Mouse (Mus musculus): ENCODE measurements around the gene Atp2b4. TPM values are rescaled to one million over a fixed set of nuclear protein-coding genes. Genes with fewer than 3 reads are reported as not detected.
"Not testable (repeated sequence)": the region's sequence is repeated elsewhere in the genome, so short reads cannot be mapped to it uniquely, and the experiment has no call there.

Atp2b4 gene
- polyA plus RNA-seq, 2 experiments = 22.9 to 23.7 TPM

GRCm38 (mm10) chr1:133671266-133671665, 129.6 kb downstream of the Atp2b4 start:
- no peaks in the 10 kb centered on the region for H3K9me3 ChIP-seq (ENCODE audit: control insufficient read depth, low read length)
- no peaks in the 10 kb centered on the region for H3K27me3 ChIP-seq (ENCODE audit: control insufficient read depth, insufficient read depth, low read length)
- H3K4me1 ChIP-seq (ENCODE audit: control insufficient read depth, insufficient read depth, low read length) = no peaks in the 10 kb centered on the region
- no peak overlapping the region for H3K4me2 ChIP-seq (replicated peaks; ENCODE audit: low read depth, low read length, severe bottlenecking)
- no peak for TF ChIP-seq POLR2A (IDR thresholded peaks at IDR 0.05; ENCODE audit: borderline replicate concordance, extremely low read depth, insufficient read depth, insufficient read length)
- no peak overlapping the region for H3K4me3 ChIP-seq (replicated peaks; ENCODE audit: low read length)
- H3K9ac ChIP-seq (ENCODE audit: low read depth, low read length, severe bottlenecking) = no peak overlapping the region
- no peak overlapping the region for H3K27ac ChIP-seq (replicated peaks; ENCODE audit: low read depth, low read length)
- no peaks in the 10 kb centered on the region for H3K36me3 ChIP-seq (ENCODE audit: control insufficient read depth, insufficient read depth, low read length)
- DNase-seq (ENCODE audit: low spot score) (no peak), ATAC-seq (ENCODE audit: low FRiP score, low read depth) (no peak)
- WGBS = 85% methylated on average over 3 of the region's 3 CpGs

- Histone ChIP-seq H3K36me3 (ENCODE audit: control insufficient read depth, insufficient read depth, low read length) (no peaks in the 10 kb centered on the region), H3K9ac (ENCODE audit: low read depth, low read length, severe bottlenecking) (no peak overlapping the region), H3K27ac (replicated peaks; ENCODE audit: low read depth, low read length) (no peak overlapping the region), H3K4me3 (replicated peaks; ENCODE audit: low read length) (no peak overlapping the region), H3K4me2 (replicated peaks; ENCODE audit: low read depth, low read length, severe bottlenecking) (no peak overlapping the region), H3K9me3 (ENCODE audit: control insufficient read depth, low read length) (no peaks in the 10 kb centered on the region), H3K4me1 (ENCODE audit: control insufficient read depth, insufficient read depth, low read length) (no peaks in the 10 kb centered on the region), H3K27me3 (ENCODE audit: control insufficient read depth, insufficient read depth, low read length) (no peaks in the 10 kb centered on the region)
- ATAC-seq (ENCODE audit: low FRiP score, low read depth) = no peak
- no peak for TF ChIP-seq POLR2A (IDR thresholded peaks at IDR 0.05; ENCODE audit: borderline replicate concordance, extremely low read depth, insufficient read depth, insufficient read length)
- DNase-seq (ENCODE audit: low spot score) = no peak
- 81% methylated on average over 6 of the region's 6 CpGs for WGBS
Measured at GRCm38 (mm10) chr1:133670776-133671175, 130.1 kb downstream of the Atp2b4 start.

GRCm38 (mm10) chr1:133670190-133670589, 130.7 kb downstream of the Atp2b4 start:
- no peaks in the 10 kb centered on the region for H3K9me3 ChIP-seq (ENCODE audit: control insufficient read depth, low read length)
- H3K4me2 ChIP-seq (replicated peaks; ENCODE audit: low read depth, low read length, severe bottlenecking) = no peak overlapping the region
- H3K27ac ChIP-seq (replicated peaks; ENCODE audit: low read depth, low read length) = no peak overlapping the region
- DNase-seq (ENCODE audit: low spot score) (no peak), ATAC-seq (ENCODE audit: low FRiP score, low read depth) (no peak)
- no peak for TF ChIP-seq POLR2A (IDR thresholded peaks at IDR 0.05; ENCODE audit: borderline replicate concordance, extremely low read depth, insufficient read depth, insufficient read length)
- H3K27me3 ChIP-seq (ENCODE audit: control insufficient read depth, insufficient read depth, low read length) = no peaks in the 10 kb centered on the region
- H3K4me3 ChIP-seq (replicated peaks; ENCODE audit: low read length) = no peak overlapping the region
- no peaks in the 10 kb centered on the region for H3K4me1 ChIP-seq (ENCODE audit: control insufficient read depth, insufficient read depth, low read length)
- 78% methylated on average over 12 of the region's 12 CpGs for WGBS
- no peaks in the 10 kb centered on the region for H3K36me3 ChIP-seq (ENCODE audit: control insufficient read depth, insufficient read depth, low read length)
- no peak overlapping the region for H3K9ac ChIP-seq (ENCODE audit: low read depth, low read length, severe bottlenecking)

DNA sequence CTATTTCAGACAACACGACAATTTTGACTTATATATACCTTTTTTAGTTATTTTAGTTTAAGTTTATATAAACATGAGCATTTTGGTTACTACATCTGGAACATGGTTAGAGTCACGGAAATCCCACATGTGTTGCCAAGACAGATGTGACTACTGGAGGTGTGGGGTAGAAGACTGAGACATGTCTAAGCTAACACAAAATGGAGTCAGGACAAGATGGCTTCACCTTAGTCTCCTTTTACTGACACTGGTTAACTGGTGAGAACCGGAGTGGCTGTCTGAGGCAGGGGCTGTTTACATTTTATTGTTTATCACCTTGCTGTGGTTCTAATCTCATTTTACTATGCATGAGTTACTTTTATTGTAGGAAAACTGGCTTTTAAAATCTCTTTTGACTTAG, 132.2 kb downstream of the Atp2b4 start:
- TF ChIP-seq POLR2A (IDR thresholded peaks at IDR 0.05; ENCODE audit: borderline replicate concordance, extremely low read depth, insufficient read depth, insufficient read length) = no peak
- ATAC-seq (ENCODE audit: low FRiP score, low read depth) = no peak
- 75% methylated on average over 3 of the region's 3 CpGs for WGBS

DNA sequence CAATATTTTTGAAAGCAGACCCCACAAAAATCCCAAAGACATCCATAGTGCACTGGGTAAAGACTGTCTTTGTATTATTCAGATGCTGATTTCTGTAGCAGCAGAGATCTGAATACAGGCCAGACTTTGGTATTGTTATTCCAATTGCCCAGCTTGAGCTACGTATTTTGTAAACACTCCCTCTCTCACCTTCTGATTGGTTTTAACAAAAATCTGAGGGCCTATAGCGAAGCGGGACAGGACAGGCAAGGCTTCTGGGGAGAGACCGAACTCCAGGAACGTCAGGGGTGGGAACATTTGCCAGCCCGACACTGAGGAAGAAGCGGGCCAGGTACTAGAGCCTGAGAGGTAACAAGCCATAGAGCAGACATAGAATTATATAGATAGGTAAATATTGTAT, 133.1 kb downstream of the Atp2b4 start:
- Histone ChIP-seq H3K9ac (ENCODE audit: low read depth, low read length, severe bottlenecking) (no peak overlapping the region), H3K27ac (replicated peaks; ENCODE audit: low read depth, low read length) (no peak overlapping the region), H3K9me3 (ENCODE audit: control insufficient read depth, low read length) (no peaks in the 10 kb centered on the region), H3K4me1 (ENCODE audit: control insufficient read depth, insufficient read depth, low read length) (no peaks in the 10 kb centered on the region), H3K4me3 (replicated peaks; ENCODE audit: low read length) (no peak overlapping the region), H3K36me3 (ENCODE audit: control insufficient read depth, insufficient read depth, low read length) (no peaks in the 10 kb centered on the region), H3K27me3 (ENCODE audit: control insufficient read depth, insufficient read depth, low read length) (no peaks in the 10 kb centered on the region), H3K4me2 (replicated peaks; ENCODE audit: low read depth, low read length, severe bottlenecking) (no peak overlapping the region)
- no peak for DNase-seq (ENCODE audit: low spot score)
- no peak for ATAC-seq (ENCODE audit: low FRiP score, low read depth)
- WGBS = 49% methylated on average over 7 of the region's 7 CpGs
- no peak for TF ChIP-seq POLR2A (IDR thresholded peaks at IDR 0.05; ENCODE audit: borderline replicate concordance, extremely low read depth, insufficient read depth, insufficient read length)

More for the DNA sequence above, 132.2 kb downstream of the Atp2b4 start:
- H3K27ac ChIP-seq (replicated peaks; ENCODE audit: low read depth, low read length) = no peak overlapping the region
- H3K27me3 ChIP-seq (ENCODE audit: control insufficient read depth, insufficient read depth, low read length) = no peaks in the 10 kb centered on the region
- no peak overlapping the region for H3K4me2 ChIP-seq (replicated peaks; ENCODE audit: low read depth, low read length, severe bottlenecking)
- H3K4me3 ChIP-seq (replicated peaks; ENCODE audit: low read length) = no peak overlapping the region
- H3K4me1 ChIP-seq (ENCODE audit: control insufficient read depth, insufficient read depth, low read length) = no peaks in the 10 kb centered on the region
- no peaks in the 10 kb centered on the region for H3K36me3 ChIP-seq (ENCODE audit: control insufficient read depth, insufficient read depth, low read length)
- DNase-seq (ENCODE audit: low spot score) = no peak
- no peaks in the 10 kb centered on the region for H3K9me3 ChIP-seq (ENCODE audit: control insufficient read depth, low read length)
- H3K9ac ChIP-seq (ENCODE audit: low read depth, low read length, severe bottlenecking) = no peak overlapping the region

DNA sequence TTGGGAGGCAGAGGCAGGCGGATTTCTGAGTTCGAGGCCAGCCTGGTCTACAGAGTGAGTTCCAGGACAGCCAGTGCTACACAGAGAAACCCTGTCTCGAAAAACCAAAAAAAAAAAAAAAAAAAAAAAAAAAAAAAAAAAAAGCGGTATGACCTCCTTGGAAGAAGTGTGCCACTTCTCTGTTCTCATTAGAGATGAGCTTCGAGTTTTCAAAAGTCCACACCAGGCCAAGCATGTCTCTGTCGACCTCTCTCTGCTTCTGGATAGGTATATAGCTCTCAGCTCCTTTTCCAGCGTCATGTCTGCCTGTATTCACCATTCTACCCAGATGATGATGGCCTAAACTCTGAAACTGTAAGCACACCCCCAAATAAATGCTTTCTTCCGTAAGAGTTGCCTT, 135.1 kb downstream of the Atp2b4 start:
- H3K9me3 ChIP-seq (ENCODE audit: control insufficient read depth, low read length); H3K36me3 ChIP-seq (ENCODE audit: control insufficient read depth, insufficient read depth, low read length); H3K4me1 ChIP-seq (ENCODE audit: control insufficient read depth, insufficient read depth, low read length); H3K27me3 ChIP-seq (ENCODE audit: control insufficient read depth, insufficient read depth, low read length); ATAC-seq (ENCODE audit: low FRiP score, low read depth); DNase-seq (ENCODE audit: low spot score); H3K27ac ChIP-seq (replicated peaks; ENCODE audit: low read depth, low read length); H3K9ac ChIP-seq (ENCODE audit: low read depth, low read length, severe bottlenecking); H3K4me3 ChIP-seq (replicated peaks; ENCODE audit: low read length); H3K4me2 ChIP-seq (replicated peaks; ENCODE audit: low read depth, low read length, severe bottlenecking): not testable (repeated sequence)
- 88% methylated on average over 6 of the region's 8 CpGs for WGBS

All from limb, embryonic 14.5 days (tissue).